Mouse (Mus musculus): Measurements from ENCODE around the gene Htr2c. TPM values are rescaled to one million over a fixed set of nuclear protein-coding genes. Genes with fewer than 3 reads are reported as not detected.

Gene Htr2c
- 0.10 and 0.13 TPM in 2 replicates for polyA plus RNA-seq (2015; fragmentation: Nextera tagmentation; extraction: Ambion mirVana)

DNA sequence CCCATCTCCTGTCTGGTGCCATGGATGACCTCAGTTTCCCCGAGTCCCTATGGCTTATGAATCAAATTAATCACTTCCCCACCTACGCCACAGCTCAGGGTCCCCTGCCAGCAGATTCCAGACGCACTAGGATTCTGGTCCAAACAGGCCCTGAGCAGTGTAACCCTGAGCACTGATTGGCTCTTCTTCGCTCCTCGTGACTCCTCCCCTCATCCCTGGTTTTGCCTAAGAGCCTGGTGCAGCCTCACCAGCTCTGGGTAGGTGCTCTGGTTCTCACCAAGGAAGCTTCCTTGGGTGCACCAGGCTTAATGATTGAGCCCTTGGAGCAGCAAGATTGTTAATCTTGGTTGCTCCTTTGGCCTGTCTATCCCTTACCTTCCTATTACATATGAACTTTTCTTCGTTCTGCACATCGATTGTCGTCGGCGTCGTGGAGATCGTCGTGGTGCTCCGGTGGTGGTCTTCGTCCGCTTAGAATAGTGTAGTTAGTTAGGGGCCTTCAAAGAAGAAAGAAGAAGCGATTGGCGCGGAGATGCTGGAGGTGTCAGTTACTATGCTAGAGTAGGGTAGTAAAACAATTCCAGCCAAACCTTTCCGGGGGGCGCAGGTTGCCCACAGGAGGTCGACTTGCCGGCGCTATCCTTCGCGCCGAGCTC is at the start of gene Htr2c:
Htr2c (plus strand) TSS at position 256 of the 656 bp plus-strand sequence.
- ATAC-seq (ENCODE audit: insufficient number of reproducible peaks, low FRiP score, low TSS enrichment, low read depth) = no peak
- WGBS = 32% methylated on average over 27 of the region's 27 CpGs

DNA sequence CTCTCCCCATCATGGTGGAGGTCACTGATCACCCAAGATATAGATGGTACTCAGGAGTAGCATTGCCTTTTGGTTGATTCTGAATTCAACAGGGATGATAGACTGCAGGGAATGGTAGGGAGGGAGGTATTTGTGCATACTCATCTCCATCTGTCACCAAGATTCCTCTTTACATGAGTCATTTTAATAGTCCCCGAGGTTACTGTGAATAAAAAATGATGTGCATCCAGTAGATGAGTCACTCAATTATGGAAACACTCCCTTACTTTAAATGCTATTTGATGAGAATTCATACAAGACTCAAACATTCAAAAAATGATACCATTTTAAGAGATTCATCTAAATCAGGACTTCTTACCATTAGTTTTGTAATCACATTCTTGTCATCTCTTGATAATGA is 34.1 kb upstream of the Htr2c start:
- no peak for ATAC-seq (ENCODE audit: insufficient number of reproducible peaks, low FRiP score, low TSS enrichment, low read depth)
- no peak overlapping the region for H3K4me3 ChIP-seq
- WGBS = 52% methylated on average over 1 of the region's 1 CpGs
- no peaks in the 10 kb centered on the region for H3K27me3 ChIP-seq
- H3K27ac ChIP-seq = no peak overlapping the region
- no peaks in the 10 kb centered on the region for H3K9me3 ChIP-seq
- no peaks in the 10 kb centered on the region for H3K36me3 ChIP-seq
- H3K4me1 ChIP-seq = no peaks in the 10 kb centered on the region
- no peak overlapping the region for H3K9ac ChIP-seq
- no peak overlapping the region for H3K4me2 ChIP-seq

More for the DNA sequence above, at the start of gene Htr2c:
- Histone ChIP-seq H3K9ac (no peak within 1 kb of the TSS), H3K4me2 (peak within 1 kb of the TSS; percentile 43), H3K27me3 (peaks cover 36% of the 10 kb centered on the region), H3K9me3 (no peaks in the 10 kb centered on the region), H3K4me1 (0 out of 2 replicates have a peak, but pooled peaks cover 2% of the 10 kb centered on the region), H3K4me3 (peak within 1 kb of the TSS; percentile 26), H3K27ac (no peak within 1 kb of the TSS), H3K36me3 (no peaks in the 10 kb centered on the region)

DNA sequence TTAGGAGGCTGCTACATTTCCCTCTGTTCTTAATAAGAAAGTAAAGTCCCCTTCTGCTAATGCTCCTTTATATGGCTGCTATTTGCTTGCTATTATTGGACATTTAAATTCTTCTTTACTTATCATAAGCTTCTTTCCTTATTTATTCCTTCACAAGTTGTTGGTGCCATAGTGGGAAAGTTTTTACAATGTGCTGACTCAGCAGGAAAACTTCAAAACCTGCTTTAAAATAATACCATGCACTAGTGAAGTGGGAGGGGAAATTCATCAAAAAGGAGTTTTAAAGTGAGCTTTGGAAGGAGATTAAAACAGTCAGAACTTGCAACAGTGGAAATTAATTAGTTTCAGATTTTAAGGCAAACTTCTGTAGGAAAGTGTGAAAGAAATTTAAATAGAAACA is 26.0 kb upstream of the Htr2c start:
- H3K27ac ChIP-seq = no peak overlapping the region
- no peak overlapping the region for H3K4me2 ChIP-seq
- ATAC-seq (ENCODE audit: insufficient number of reproducible peaks, low FRiP score, low TSS enrichment, low read depth) = no peak
- H3K4me3 ChIP-seq = no peak overlapping the region
- no peaks in the 10 kb centered on the region for H3K27me3 ChIP-seq
- no peaks in the 10 kb centered on the region for H3K4me1 ChIP-seq
- no peaks in the 10 kb centered on the region for H3K36me3 ChIP-seq
- no peaks in the 10 kb centered on the region for H3K9me3 ChIP-seq
- no peak overlapping the region for H3K9ac ChIP-seq

DNA sequence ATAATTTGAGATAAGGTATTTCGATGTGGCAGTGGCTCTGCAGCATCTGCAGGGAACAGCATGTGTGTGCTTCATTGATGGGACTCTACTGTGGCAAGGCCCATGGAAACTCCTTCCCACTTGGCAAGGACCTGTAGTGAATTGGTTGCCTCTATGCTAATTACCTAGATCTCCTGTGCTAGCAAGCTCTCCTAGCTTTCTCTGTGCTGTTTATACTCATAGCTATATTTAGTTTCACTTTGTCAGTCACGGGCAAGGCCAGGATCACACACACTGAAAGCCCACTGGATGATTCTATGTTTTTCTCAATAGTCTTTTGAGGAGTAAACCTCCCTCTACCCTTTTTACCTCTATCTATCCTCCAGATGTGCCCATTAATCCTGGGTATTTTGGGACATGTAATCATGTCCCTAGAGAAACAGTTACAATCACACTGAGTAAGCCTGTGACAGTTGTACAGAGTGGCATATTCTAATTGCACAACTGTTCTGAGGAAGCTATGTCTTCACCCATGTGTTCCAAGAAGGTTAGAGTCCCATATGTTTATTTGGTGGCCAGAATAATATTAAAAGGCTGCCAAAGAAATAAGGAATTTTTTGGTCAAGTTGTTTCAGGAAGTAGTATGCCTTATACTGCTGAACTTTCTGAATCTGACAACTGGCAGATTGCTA is 16.0 kb upstream of the Htr2c start:
- no peak overlapping the region for H3K9ac ChIP-seq
- H3K4me3 ChIP-seq = no peak overlapping the region
- no peaks in the 10 kb centered on the region for H3K36me3 ChIP-seq
- no peaks in the 10 kb centered on the region for H3K4me1 ChIP-seq
- no peak overlapping the region for H3K4me2 ChIP-seq
- no peak for ATAC-seq (ENCODE audit: insufficient number of reproducible peaks, low FRiP score, low TSS enrichment, low read depth)
- no peaks in the 10 kb centered on the region for H3K27me3 ChIP-seq
- 84% methylated on average over 2 of the region's 2 CpGs for WGBS
- H3K27ac ChIP-seq = no peak overlapping the region
- no peaks in the 10 kb centered on the region for H3K9me3 ChIP-seq

DNA sequence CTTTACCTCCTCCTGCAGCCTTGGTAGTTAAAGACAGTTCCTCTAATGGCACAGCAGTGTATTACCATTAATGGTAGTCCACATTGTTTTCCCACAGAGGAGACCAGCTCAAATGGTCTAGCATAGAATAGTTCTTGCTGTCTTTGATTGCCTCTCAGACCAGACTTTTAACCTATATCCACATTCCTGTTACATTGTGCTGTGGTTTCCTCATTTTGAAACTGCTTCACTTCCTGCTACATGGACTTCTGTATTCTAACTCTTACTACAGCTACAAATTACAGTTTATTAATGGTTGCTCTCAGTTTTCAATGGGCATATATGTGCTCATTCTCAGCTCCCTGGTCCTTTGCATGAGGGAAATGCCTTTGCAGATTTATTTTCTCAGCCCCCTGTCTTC is 15.3 kb upstream of the Htr2c start:
- no peak overlapping the region for H3K4me2 ChIP-seq
- H3K4me3 ChIP-seq = no peak overlapping the region
- ATAC-seq (ENCODE audit: insufficient number of reproducible peaks, low FRiP score, low TSS enrichment, low read depth) = no peak
- H3K27ac ChIP-seq = no peak overlapping the region
- no peaks in the 10 kb centered on the region for H3K36me3 ChIP-seq
- no peak overlapping the region for H3K9ac ChIP-seq
- H3K4me1 ChIP-seq = no peaks in the 10 kb centered on the region
- H3K27me3 ChIP-seq = no peaks in the 10 kb centered on the region
- H3K9me3 ChIP-seq = no peaks in the 10 kb centered on the region

DNA sequence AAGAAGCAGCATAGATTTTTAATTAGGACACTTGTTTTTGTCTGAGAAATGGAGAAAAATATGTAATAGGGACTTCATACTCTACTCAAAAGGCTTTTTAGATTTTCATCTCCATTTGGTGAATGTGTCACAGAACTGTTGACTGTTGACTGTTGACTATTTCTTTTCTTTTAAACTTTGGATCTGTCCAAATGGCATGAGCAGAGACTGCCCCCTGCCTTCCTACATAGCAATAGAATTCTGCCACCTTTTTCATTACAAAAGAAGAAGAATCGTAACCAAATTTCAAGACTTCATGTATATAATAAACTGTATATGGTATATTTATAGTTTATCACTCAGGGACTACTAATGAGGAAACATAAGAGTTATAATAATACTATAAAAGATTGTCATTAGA is 3.7 kb upstream of the Htr2c start:
- no peak overlapping the region for H3K27ac ChIP-seq
- ATAC-seq (ENCODE audit: insufficient number of reproducible peaks, low FRiP score, low TSS enrichment, low read depth) = no peak
- no peaks in the 10 kb centered on the region for H3K9me3 ChIP-seq
- H3K9ac ChIP-seq = no peak overlapping the region
- 76% methylated on average over 1 of the region's 1 CpGs for WGBS
- 0 out of 2 replicates have a peak, but pooled peaks cover 2% of the 10 kb centered on the region for H3K4me1 ChIP-seq
- H3K36me3 ChIP-seq = no peaks in the 10 kb centered on the region
- peaks cover 31% of the 10 kb centered on the region for H3K27me3 ChIP-seq
- H3K4me3 ChIP-seq = no peak overlapping the region
- H3K4me2 ChIP-seq = no peak overlapping the region

DNA sequence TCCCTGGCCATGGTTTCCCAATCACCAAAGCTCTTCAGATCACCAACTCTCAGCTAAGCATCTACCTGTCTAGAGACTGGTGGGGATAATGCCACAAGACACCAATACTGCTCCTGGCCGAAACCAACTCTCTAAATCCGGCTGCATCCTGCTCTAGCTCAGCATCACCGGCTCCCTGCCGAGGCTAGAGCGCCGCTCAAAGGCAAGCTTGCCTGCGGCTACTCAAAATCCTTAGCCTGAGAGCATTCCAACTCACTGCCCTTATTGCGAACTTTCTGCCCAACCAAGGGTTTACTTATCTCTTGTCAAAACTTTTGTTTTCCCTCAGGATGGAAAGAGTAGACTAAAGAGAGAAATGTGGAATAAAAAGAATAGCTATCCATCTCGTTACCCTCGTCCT is 2.4 kb upstream of the Htr2c start:
- Histone ChIP-seq H3K9ac (no peak overlapping the region), H3K4me1 (0 out of 2 replicates have a peak, but pooled peaks cover 2% of the 10 kb centered on the region), H3K36me3 (no peaks in the 10 kb centered on the region), H3K9me3 (no peaks in the 10 kb centered on the region), H3K4me2 (no peak overlapping the region), H3K27me3 (peaks cover 36% of the 10 kb centered on the region), H3K27ac (no peak overlapping the region), H3K4me3 (no peak overlapping the region)
- WGBS = 16% methylated on average over 10 of the region's 10 CpGs
- ATAC-seq (ENCODE audit: insufficient number of reproducible peaks, low FRiP score, low TSS enrichment, low read depth) = no peak

DNA sequence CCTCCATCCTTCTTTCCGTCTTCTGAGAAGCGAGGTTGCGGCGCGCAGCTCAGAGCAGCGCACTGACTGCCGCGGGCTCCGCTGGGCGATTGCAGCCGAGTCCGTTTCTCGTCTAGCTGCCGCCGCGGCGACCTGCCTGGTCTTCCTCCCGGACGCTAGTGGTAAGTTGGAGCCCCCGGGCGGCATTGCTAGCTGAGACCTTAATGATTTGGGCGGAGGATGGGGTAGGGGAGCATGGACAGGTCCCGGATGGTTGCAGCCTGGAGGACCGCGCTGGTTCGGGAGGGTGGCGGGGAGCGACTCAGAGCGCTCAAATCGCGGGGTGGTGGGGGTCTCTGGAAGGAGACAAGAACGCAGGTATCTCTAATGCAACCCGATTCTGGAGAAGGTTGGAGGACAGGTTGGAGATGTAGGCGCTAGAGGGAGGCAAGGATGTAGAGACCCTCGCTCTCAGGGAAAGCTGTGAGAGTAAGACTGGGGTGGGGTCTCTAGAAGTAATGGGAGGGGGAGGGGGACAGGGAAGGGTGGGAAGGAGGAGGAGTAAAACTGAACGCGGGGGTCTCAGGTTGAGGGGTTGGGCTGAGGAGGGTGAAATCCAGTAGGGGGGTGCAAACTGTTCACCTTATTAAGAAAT is 718 bp downstream of the Htr2c start:
- peak overlapping the region; percentile 43 for H3K4me2 ChIP-seq
- no peak overlapping the region for H3K27ac ChIP-seq
- WGBS = 20% methylated on average over 37 of the region's 37 CpGs
- peak overlapping the region; percentile 26 for H3K4me3 ChIP-seq
- peaks cover 36% of the 10 kb centered on the region for H3K27me3 ChIP-seq
- ATAC-seq (ENCODE audit: insufficient number of reproducible peaks, low FRiP score, low TSS enrichment, low read depth) = no peak
- H3K36me3 ChIP-seq = no peaks in the 10 kb centered on the region
- H3K4me1 ChIP-seq = 0 out of 2 replicates have a peak, but pooled peaks cover 2% of the 10 kb centered on the region
- no peak overlapping the region for H3K9ac ChIP-seq
- no peaks in the 10 kb centered on the region for H3K9me3 ChIP-seq

DNA sequence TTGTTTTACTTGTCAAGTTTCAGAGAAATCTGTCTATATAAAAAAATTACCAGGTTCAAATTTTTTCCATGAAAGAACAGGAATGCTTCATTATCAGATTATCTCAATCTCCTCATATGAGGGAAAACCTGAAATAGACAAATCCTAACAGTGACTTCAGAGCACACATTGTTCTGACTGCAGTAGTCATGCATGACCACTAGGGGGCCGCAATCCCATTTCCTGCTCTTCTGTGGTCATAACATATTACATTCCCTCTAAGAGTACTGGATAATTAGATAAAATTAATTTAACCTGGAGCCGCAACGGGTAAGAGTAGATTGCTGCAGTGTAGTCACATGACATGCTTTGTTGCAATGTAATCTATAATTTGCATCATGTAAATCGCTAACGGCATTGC is 17.6 kb downstream of the Htr2c start:
- Histone ChIP-seq H3K27me3 (no peaks in the 10 kb centered on the region), H3K9me3 (no peaks in the 10 kb centered on the region), H3K4me1 (no peaks in the 10 kb centered on the region), H3K4me2 (no peak overlapping the region), H3K9ac (no peak overlapping the region), H3K36me3 (no peaks in the 10 kb centered on the region), H3K4me3 (no peak overlapping the region), H3K27ac (no peak overlapping the region)
- no peak for ATAC-seq (ENCODE audit: insufficient number of reproducible peaks, low FRiP score, low TSS enrichment, low read depth)
- WGBS = 64% methylated on average over 5 of the region's 5 CpGs

DNA sequence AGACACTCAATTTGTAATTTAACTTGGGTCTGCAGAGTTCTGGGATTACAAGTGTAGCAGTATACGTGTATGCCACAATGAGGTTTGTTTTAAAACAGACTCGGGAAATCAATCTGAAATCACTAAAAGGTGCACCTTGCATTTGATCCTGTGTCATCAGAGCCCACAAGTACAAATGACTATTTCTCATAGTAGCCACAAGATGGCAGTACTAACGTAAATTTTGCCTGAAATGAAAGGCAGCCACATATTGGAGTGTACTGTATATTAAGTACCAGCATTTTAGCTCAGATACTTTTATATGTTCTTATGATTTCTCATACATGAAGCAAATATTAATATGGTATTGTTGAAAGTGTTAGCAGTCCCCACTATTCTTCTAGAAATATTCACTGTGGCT is 93.4 kb downstream of the Htr2c start:
- no peaks in the 10 kb centered on the region for H3K27me3 ChIP-seq
- H3K36me3 ChIP-seq = no peaks in the 10 kb centered on the region
- H3K4me1 ChIP-seq = no peaks in the 10 kb centered on the region
- no peak overlapping the region for H3K4me3 ChIP-seq
- H3K9me3 ChIP-seq = no peaks in the 10 kb centered on the region
- no peak overlapping the region for H3K27ac ChIP-seq
- no peak overlapping the region for H3K9ac ChIP-seq
- ATAC-seq (ENCODE audit: insufficient number of reproducible peaks, low FRiP score, low TSS enrichment, low read depth) = no peak
- WGBS = 19% methylated on average over 3 of the region's 3 CpGs
- H3K4me2 ChIP-seq = no peak overlapping the region

DNA sequence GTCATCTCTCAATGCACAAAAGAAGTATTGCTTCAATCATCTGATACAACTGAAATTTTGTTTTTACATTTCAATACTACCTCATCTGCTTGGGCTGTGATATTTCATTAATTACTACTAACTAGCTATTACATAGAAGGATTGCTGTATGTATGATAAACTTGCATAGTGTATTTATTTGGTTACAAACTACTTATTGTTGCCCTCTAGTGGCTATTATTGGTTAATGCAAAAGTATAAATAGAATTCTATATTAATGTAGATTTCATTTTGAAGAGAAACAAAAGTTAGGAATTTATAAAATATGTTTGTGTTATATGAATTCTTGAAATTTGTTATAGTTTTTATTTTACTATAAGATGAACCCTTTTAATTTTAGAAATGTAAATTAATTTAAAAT is 109.3 kb downstream of the Htr2c start:
- no peak for ATAC-seq (ENCODE audit: insufficient number of reproducible peaks, low FRiP score, low TSS enrichment, low read depth)
- H3K27ac ChIP-seq = no peak overlapping the region
- H3K9me3 ChIP-seq = no peaks in the 10 kb centered on the region
- no peaks in the 10 kb centered on the region for H3K36me3 ChIP-seq
- no peaks in the 10 kb centered on the region for H3K4me1 ChIP-seq
- no peaks in the 10 kb centered on the region for H3K27me3 ChIP-seq
- H3K4me3 ChIP-seq = no peak overlapping the region
- no peak overlapping the region for H3K9ac ChIP-seq
- no peak overlapping the region for H3K4me2 ChIP-seq

DNA sequence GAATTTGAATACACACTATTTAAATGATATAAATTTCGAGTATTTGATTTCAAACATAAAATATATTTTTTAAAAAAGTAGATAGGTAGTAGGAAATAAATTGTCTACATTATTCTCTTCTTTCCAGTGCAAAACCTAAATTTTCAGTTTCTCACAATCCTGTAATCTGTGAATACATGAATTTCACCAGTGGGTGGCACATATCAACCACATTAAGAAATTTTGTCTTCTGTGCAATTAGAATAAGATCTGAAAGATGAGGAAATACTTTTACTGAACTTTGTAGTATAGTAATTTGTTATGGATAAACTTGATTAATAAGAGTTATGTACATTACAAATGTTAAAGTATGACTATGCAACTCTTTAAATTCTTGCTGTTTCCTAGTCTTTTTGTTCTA is 156.8 kb downstream of the Htr2c start:
- H3K36me3 ChIP-seq = no peaks in the 10 kb centered on the region
- no peak overlapping the region for H3K27ac ChIP-seq
- no peak for ATAC-seq (ENCODE audit: insufficient number of reproducible peaks, low FRiP score, low TSS enrichment, low read depth)
- H3K4me1 ChIP-seq = no peaks in the 10 kb centered on the region
- H3K4me3 ChIP-seq = no peak overlapping the region
- no peaks in the 10 kb centered on the region for H3K27me3 ChIP-seq
- WGBS = 27% methylated on average over 1 of the region's 1 CpGs
- no peak overlapping the region for H3K9ac ChIP-seq
- no peaks in the 10 kb centered on the region for H3K9me3 ChIP-seq
- H3K4me2 ChIP-seq = no peak overlapping the region

All from limb, embryonic 15.5 days (tissue).